Mouse (Mus musculus) kidney, adult 9 months (tissue): Measurements from ENCODE around the gene Ugt1a5.
"Not testable (repeated sequence)": the region's sequence is repeated elsewhere in the genome, so short reads cannot be mapped to it uniquely, and the experiment has no call there.

Experiments used
- DNase-seq: peaks from one replicate; pipeline ENCODE4 v3.0.0; 2022

Ugt1a5 gene

DNA sequence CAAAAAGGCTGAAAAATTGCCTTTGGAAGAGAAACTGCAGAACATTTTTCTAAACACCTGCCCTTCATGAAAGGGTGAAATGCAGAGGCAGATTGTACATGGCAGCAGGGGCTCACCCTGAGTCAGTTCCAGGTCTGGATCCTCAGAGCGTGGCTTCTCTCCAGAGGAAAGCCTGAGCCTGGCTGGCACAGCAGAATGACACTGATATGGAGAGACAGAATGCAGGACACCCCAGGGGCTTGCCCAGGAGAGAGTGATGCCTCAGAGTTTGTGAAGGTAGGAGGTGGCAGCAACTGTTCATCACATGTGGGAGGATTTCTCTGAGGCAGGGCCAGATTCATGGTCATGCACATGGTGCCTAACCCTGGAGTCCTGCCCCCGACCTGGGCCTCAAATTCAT is 34.2 kb downstream of the Ugt1a5 start:
- DNase-seq, result no peak

DNA sequence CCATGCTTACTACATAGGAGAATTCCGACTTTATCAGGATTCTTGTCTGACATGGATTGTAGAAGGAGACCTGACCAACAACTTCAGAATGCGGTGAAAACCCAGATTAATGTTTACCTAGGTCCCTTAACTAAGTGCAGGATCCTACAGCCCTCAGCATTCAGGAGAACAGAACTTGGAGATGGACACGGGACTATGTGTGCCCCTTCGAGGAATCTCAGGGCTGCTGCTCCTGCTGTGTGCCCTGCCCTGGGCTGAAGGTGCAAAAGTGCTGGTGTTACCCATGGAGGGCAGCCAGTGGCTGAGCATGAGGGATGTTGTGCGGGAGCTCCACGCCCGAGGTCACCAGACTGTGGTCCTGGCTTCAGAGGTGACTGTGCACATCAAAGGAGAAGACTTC is 34.6 kb downstream of the Ugt1a5 start, which contains the start of gene Ugt1a2:
TSS of gene Ugt1a2 (plus strand) at position 146 of the 400 bp plus-strand sequence.
- peak; percentile 62 for DNase-seq

DNA sequence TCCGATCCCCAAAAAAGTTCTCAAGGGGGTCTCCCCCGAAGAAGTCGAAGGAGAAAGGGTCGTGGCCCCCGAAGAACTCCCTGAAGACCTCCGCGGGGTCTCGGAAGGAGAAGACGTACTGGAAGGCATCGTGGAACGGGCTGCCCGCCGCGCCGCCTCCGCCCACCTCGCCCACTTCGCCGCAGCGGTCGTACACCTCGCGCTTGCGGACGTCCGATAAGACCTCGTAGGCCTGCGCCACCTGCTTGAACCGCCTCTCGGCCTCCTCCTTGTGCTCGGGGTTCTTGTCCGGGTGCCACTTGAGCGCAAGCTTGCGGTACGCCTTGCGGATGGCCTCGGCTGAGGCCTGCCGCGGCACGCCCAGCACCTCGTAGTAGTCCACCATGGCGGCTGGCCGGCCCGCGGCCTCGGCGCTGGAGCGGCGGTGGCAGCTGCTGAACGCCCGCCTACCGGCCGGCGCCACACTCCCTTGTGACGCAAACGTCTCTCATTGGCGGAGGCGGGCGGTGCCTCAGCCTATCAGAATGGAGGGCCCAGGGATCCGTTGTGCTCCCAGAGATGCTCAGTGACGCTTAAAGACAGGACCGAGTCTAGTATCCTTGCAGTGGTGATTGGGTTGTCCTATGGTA is 39.6 kb downstream of the Ugt1a5 start, which contains the start of gene Dnajb3:
TSS of gene Dnajb3 (minus strand) at position 489 of the 629 bp plus-strand sequence.
- peak; percentile 52 for DNase-seq

DNA sequence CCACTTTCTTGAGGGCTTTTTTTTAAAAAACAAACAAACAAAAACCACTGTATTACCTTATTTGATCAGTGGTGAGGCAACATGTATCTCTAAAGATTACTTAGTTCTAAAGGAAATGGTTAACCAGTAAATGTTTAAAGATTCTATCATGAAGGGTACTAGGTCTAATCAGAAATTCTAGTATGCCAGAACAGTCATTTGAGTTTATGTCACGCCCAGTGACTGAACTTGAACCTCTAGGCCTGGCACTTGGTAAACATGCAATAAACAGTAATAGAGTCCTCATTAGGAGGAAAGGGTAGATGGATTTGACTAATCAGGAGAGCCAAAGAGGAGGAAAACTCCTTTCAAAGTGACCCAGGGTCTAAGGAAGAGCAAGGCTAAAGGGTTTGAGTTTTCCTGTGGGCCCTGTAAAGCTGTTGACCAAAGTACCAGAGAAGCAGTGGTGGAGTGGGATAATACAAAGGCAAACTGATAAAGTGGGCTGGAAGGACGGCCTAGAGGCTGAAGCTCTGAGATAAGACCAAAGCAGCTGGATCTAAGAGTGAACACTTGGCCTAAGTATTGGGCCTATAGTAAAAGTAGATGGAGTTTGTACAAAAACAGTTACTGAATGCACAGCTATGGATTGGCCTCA is 41.1 kb downstream of the Ugt1a5 start:
- no peak for DNase-seq

DNA sequence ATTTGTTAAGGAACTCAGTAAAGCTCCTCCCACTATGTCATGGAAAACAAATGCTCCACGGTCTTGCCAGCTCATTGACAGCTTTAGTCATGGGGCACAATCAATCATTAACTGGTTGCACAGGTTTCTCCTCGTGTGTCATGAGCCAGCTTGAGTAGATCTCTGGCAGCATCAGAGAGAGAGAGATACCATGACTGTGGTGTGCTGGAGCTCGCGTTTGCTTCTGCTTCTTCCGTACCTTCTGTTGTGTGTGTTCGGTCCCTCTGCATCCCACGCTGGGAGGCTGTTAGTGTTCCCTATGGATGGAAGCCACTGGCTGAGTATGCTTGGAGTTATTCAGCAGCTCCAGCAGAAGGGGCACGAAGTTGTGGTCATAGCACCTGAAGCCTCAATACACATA is 46.0 kb downstream of the Ugt1a5 start, which contains the start of gene Ugt1a1:
TSS of gene Ugt1a1 (plus strand) at position 148 of the 400 bp plus-strand sequence.
- peak; percentile 71 for DNase-seq

DNA sequence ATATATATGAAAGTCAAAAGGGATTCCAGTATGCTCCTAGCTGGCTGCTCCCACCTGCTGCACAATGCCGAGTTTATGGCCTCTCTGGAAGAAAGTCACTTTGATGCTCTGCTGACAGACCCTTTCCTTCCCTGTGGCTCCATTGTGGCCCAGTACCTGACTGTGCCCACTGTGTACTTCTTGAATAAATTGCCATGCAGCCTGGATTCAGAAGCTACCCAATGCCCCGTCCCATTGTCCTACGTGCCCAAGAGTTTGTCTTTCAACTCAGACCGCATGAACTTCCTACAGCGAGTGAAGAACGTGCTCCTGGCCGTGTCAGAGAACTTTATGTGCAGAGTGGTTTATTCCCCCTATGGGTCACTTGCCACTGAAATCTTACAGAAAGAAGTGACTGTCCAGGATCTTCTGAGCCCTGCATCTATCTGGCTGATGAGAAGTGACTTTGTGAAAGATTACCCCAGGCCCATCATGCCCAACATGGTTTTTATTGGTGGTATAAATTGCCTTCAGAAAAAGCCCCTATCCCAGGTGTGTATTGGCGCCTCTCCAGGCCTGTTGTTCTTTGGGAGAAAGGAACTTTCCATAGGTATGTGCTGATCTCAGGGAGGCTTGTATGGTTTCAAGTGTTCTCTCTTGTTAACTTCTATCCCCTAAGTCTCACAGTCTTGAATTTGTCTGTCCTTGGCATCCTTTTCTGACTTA is 46.7 kb downstream of the Ugt1a5 start:
- no peak for DNase-seq

DNA sequence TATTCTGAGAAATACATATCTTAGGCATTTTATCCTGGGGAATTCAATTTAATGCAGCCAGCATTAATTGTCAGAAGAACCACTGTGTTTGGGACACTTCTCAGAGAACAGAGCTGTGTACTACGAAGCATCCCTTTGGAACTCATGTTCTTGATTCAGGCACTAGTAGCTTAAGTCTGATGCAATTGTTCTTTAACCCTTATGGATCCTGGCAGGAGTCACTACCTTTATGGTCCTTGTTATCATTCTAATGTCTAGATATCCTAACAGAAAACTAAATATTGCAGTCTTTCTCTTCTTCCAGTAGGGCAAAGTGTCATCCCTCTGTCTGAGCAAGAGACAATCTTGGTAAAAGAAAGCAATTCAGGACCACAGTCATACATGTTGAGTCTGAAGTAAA is 47.2 kb downstream of the Ugt1a5 start:
- no peak for DNase-seq

DNA sequence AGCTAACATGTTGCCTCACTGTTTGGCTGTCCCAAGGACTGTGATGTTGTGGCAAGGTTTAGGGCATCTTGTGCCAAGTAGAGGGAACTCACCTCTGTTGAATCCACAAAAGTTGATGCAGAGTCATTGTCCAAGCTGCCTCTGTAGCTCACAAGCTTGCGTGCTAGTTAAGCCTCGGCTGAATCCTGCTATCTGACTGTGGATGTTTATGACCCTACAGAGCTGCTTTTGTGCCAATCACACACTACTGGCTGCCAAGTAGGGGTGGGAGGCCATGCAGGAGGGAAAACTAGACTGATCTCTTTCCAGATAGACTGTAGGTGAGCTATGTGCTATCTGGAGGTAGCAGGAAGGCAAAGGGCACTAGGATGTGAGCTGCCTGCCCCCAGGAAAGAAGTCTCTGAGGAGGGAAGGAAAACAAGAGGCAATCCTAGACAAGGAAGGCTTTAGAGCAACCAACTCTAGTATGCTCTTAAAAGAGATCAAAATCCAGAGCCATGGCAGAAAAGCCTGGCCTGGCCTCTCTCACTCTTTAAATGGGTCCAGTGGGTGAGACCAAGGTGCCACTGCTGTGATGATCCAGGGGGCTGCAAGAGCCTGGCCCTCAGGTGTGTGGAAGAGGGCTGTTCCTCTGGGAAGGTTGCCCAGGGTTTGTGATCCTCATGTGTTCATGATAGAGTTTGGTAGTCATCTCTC is 48.1 kb downstream of the Ugt1a5 start:
- no peak for DNase-seq

DNA sequence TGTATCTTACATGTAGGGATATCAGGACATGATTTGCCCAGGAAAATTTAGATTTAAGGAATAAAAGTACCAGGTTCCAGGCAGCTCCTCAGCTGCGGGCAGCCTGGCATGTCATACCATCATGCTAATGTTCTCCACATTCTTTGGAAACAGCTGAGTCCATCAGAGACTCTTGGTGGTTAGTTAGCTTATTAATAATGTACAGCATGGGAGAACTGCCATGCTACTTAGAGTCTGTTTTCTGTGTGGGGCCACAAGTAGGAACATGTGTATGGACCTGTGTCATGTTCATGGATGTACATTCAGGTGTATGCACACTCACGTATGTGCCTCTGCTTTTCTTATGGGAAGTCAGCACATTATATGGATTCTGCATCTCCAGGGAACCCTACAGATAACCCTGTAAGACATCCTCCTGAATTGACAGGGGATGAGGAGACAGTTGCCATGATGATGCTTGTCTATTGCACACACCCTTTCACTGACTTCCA is 48.7 kb downstream of the Ugt1a5 start:
- DNase-seq, result no peak

DNA sequence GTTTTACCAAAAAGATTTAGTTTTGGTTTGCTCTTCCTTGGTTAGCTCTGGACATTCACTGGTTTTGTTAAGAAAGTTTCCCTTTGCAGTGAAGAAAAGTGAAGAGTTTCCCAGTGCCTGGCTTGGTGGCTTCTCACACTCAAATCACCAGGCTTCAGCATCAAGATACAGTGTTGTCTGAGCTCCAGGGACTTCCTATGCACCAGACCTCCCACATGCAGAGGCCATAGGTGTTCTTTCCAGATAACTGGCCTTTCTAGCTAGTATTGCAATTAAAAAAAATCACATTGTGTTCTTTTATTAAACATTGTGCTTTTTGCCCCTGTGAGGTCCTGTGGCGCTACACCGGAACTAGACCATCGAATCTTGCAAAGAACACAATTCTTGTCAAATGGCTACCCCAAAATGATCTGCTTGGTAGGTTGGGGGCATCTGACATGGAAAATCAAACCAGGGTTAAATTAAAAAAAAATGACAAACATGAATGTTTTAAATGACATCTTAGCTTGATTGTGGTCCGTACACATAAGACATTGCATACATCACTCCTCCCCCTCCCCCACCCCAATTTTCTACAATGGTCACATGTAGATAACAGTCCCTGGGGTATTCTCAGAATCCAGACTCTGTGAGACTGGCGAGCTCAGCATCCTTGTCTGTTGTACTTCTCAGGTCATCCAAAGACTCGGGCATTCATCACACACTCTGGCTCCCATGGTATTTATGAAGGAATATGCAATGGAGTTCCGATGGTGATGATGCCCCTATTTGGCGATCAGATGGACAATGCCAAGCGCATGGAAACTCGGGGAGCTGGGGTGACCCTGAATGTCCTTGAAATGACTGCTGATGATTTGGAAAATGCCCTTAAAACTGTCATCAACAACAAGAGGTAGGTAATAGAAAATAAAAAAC is 49.9 kb downstream of the Ugt1a5 start:
- no peak for DNase-seq

DNA sequence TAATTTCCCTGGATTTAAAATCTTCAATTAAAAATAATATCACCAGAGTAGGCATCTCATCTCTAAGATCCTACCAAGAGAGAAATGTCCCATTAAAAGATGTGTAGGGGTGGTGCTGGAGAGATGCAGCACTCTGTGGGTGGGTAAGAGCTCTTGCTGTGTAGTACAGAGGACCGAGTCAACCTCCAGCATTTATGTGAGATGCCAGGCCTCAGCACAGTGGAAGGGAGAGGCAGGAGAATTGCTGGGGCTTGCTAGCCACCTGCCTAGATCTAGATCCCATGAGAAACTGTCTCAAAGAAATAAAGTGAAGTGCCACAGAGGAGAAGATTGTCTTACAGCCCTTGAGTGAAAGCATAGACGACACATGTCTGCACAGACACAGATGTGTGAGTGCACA is 50.7 kb downstream of the Ugt1a5 start:
- DNase-seq, result no peak

DNA sequence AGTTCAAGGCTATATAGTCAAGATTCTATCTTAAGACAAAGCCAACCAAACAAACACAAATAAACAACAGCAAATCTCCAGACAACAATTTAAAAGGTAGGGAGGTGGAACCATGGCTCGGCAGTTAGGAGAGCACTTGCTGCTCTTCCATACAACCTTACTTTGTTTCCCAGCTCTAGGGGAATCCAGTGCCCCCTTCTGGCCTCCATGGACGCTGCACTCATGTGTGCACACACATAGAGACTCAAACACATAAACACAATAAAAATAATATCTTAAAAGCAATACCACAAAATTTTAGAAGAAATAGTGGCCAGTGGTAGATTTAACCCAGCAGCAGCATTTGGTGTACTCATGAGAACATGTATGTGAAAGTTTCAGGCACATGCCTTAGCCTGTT is 51.3 kb downstream of the Ugt1a5 start:
- DNase-seq, result peak; percentile 20

DNA sequence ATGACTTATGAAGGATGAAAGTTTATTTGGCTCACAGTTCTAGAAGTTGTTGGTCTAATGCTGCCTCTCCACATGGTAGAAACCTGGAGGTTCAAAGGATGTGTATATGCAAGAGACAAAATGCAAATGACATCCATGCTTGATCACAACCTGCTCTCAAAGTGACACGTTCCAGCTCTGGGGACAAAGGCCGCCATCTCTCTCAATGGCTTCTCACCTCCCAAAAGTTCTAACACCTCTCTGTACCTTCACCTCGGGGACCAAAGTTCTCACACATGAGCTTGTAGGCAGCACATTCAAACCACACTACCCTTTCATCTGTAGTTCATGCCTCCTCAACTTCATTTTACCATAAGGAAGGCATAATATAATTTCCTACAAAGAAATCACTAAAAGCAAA is 51.8 kb downstream of the Ugt1a5 start:
- DNase-seq, result no peak

DNA sequence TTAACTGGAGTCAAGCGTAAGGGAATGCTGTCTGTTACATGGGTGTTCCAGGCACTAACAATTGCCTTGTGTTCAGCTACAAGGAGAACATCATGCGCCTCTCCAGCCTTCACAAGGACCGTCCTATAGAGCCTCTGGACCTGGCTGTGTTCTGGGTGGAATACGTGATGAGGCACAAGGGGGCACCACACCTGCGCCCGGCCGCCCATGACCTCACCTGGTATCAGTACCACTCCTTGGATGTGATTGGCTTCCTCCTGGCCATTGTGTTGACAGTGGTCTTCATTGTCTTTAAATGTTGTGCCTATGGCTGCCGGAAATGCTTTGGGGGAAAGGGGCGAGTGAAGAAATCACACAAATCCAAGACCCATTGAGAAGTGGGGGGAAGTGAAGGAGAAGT is 52.2 kb downstream of the Ugt1a5 start:
- DNase-seq, result peak; percentile 14

DNA sequence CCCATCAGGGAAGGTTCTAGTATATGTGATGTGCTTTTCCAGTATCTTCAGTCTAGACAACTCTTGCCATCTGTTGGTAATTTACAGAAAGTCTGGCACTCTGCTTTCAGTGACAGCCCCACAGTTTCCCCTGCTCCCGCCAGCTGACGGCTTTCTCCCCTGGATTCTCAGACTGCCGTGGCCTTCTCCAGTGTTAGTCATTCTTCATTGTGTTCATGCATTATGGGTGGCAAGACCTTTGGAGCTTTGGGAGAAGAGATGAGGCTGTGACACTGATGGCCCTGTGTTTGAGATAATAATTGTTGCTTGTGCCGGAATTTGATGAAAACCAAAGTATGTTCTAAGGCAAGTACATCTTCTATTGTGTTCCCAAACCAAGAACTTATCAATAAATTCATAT is 52.8 kb downstream of the Ugt1a5 start:
- DNase-seq, result no peak

DNA sequence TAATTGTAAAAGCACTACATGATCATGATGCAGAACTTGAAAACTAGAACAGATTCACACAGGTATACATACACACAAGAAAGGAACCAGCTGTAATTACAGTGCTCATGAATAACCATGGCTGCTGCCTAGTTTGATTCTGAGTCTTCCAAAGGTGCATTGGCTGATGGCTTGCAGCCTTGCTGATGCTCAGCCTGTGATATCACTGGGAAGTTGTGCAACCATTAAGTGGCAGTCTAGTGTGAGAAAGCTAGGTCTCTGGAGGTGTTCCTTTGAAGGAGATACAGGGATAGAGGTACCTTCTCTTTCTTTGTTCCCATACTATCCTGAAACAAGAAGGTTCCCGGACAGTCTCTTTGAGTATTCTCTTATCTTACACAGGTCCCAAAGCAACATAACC is 53.2 kb downstream of the Ugt1a5 start:
- no peak for DNase-seq

DNA sequence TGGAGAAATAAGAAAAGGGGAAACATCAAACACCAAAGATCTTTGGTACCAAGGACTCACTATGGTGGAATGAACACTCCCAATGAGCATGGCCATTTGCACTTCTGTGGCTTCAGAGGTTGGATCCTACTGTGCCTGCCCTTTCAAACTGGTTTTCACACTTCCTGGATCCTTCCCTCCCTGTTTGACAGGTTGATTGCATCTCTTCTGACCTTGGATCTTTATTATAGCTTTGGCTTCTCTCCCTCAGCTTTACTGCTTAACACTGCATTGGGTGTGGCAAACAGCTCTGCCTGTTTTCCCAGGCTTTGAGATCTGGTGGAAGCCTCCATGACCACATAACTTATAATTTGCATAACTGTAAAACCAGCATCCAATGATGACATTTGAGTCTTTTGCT is 54.5 kb downstream of the Ugt1a5 start:
- peak; percentile 20 for DNase-seq

DNA sequence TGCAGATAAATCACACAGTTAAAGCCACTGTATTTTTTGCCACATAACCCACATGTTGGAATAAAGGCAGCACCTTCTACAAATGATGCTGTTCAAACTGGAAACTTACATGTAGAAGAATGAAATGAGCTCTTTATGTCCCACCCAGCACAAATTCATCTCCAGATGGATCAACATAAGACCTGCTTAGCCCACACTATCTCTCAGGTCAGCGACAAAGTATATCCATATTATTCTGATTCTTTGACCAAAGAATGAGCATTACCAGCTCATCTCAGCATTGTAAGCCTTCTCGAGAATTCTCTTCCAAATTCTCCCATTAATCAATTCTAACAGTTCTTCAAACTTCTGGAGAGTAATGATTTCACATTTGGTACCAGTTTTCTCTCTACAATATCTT is 56.4 kb downstream of the Ugt1a5 start:
- no peak for DNase-seq

DNA sequence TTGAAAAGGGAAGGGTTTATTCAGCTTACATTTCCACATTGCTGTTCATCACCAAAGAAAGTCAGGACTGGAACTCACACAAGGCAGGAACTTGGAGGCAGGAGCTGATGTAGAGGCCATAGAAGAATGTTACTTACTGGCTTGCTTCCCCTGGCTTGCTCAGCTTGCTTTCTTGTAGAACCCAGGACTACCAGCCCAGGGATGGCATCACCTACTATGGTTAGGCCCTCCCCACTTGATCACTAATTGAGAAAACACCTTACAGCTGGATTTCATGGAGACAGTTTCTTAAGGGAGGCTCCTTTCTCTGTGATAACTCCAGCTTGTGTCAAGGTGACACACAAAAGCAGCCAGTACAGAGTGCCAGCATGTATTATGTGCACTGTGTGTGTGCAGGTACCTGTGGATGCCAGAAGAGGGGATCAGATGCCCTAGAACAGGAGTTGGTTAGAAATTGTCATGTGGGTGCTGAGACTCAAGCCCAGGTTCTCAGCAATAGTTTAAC is 57.3 kb downstream of the Ugt1a5 start:
- not testable (repeated sequence) for DNase-seq

DNA sequence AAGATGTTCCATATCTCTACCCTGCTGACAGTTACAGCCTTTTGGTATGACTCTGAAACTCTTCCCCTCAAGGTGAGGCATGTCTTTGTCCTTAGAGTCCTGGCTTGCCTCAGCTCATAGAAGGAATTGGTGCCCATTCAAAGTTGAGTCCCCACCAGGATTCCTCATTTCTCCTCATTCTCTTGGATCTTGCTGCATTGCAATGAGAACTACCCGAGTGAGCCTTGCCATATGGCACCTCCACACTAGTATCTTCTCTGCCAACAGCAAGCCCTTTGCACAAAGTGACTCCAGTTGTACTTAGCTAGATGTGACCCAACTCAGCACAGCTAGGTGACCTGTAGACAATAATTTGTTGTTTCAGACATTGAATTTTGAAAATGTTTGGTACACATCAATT is 57.8 kb downstream of the Ugt1a5 start:
- DNase-seq, result no peak

DNA sequence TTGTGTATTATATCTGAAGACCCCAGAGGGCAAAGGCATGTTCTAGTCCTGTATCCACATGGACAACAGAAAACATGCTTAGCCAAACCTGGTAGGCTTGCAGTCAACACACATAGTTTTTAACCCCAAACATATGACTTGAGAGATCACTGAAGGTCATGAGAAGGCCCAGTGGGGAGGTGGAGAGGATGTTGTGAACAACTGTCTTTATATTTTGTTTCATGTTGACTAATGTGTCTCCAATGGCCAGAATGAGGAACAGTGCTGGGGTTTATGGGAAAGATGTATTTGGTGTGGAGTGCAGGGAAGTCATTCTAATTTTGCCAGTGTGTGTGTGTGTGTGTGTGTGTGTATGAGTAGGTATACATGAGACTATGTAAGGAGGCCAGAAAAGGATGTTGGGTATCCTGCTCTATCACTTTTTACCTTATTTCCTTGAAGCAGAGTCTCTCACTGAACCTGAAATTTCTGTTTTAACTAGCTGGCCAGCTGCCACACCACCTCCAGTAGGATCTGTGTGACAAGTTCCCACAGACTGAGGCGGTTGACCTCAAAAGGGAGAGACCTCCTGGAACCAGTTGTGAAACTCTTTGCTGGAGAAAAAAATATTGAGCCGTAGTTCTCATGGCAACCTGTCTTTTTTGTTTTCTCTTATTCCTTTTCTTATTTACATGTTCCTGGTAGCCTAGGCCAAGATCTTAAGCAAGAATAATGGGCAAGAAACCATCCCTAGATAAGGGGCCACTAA is 58.4 kb downstream of the Ugt1a5 start:
- DNase-seq, result peak; percentile 46
